Mouse (Mus musculus) kidney, embryonic 14.5 days (tissue): ENCODE data around the gene Cenps. TPM values are rescaled to one million over a fixed set of nuclear protein-coding genes. Genes with fewer than 3 reads are reported as not detected.

ENCODE experiments used
- ATAC-seq: fragments of 200-750 bp; cut with Nextera tagmentation; 2 replicates; pipeline ENCODE4 v1.8.0; 2017; ENCODE audit warnings: moderate number of reproducible peaks, mild to moderate bottlenecking, moderate TSS enrichment, moderate library complexity; ENCODE audit not compliant: low FRiP score, low TSS enrichment
- H3K27ac ChIP-seq: fragments of 300-500 bp; sonication (generic); 2 replicates; pipeline ENCODE4 v1.5.1; 2014; ENCODE audit warnings: low read depth, mild to moderate bottlenecking, low read length, moderate library complexity, mixed read lengths
- H3K27me3 ChIP-seq: fragments of 300-500 bp; sonication (generic); 2 replicates; pipeline ENCODE4 v1.6.1; 2014; ENCODE audit warnings: mild to moderate bottlenecking, low read length; ENCODE audit not compliant: control insufficient read depth, insufficient read depth
- H3K36me3 ChIP-seq: fragments of 300-500 bp; sonication (generic); 2 replicates; pipeline ENCODE4 v1.6.1; 2014; ENCODE audit warnings: low read length, mixed read lengths; ENCODE audit not compliant: control insufficient read depth, insufficient read depth
- H3K4me1 ChIP-seq: fragments of 300-500 bp; sonication (generic); 2 replicates; pipeline ENCODE4 v1.6.1; 2014; ENCODE audit warnings: low read length, mixed read lengths; ENCODE audit not compliant: control insufficient read depth, insufficient read depth
- H3K4me2 ChIP-seq: fragments of 300-500 bp; sonication (generic); replicated peaks from 2 replicates; pipeline ENCODE4 v1.6.1; 2014; ENCODE audit warnings: low read depth, mild to moderate bottlenecking, low read length
- H3K4me3 ChIP-seq: fragments of 300-500 bp; sonication (generic); 2 replicates; pipeline ENCODE4 v1.5.1; 2014; ENCODE audit warnings: mild to moderate bottlenecking, low read length
- H3K9ac ChIP-seq: fragments of 300-500 bp; sonication (generic); 2 replicates; pipeline ENCODE4 v1.6.1; 2014; ENCODE audit warnings: low read depth, mild to moderate bottlenecking, low read length, moderate library complexity
- H3K9me3 ChIP-seq: fragments of 300-500 bp; sonication (generic); 2 replicates; pipeline ENCODE4 v1.6.1; 2016; ENCODE audit warnings: low read length; ENCODE audit not compliant: control insufficient read depth
- WGBS: fragments of 180-500 bp; shearing (Covaris S2); extraction: QIAGEN DNeasy Blood & Tissue Kit; methylation state at CpG from one replicate; pipeline ENCODE4 v1.1.7; 2014; 5-methylcytosine and 5-hydroxymethylcytosine counted together
- polyA plus RNA-seq: library from polyadenylated mRNA; unstranded; fragments of >200 nt; fragmentation: Nextera tagmentation; extraction: Ambion mirVana; gene quantifications from 2 replicates; pipeline ENCODE4 v1.2.1, GENCODE M21; 2014

Gene Cenps
- polyA plus RNA-seq, 1 experiment from 2014 or later: 42.2 TPM

DNA sequence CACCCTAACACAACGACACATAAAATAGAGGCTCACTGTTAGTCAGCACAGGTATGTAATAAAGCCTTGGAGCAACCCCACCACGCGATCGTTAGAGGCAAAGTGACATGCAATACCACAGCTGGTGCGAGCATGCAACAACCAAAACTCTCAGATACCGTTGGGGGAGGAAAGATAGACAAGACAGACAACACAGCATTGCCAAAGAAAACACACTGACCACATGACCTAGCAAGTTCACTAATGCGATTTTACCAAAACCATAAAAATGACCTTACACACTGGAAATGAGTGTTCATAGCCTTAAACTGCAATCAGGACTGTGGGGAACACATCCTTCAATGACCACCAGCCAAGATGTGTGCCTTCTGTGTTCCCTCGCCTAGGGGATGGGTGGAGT, 46.1 kb downstream of the Cenps start:
- H3K27me3 ChIP-seq: no peaks in the 10 kb centered on the region
- H3K4me1 ChIP-seq: 0 out of 2 replicates have a peak, but pooled peaks cover 2% of the 10 kb centered on the region
- peaks cover 2% of the 10 kb centered on the region; the same call in 1 of the 2 replicates for H3K9me3 ChIP-seq
- 37% methylated on average over 8 of the region's 8 CpGs for WGBS
- no peak overlapping the region for H3K9ac ChIP-seq
- no peak overlapping the region for H3K4me2 ChIP-seq
- H3K27ac ChIP-seq: no peak overlapping the region
- no peak overlapping the region for H3K4me3 ChIP-seq
- no peaks in the 10 kb centered on the region; the same call in none of the 2 replicates for H3K36me3 ChIP-seq
- ATAC-seq: no peak

DNA sequence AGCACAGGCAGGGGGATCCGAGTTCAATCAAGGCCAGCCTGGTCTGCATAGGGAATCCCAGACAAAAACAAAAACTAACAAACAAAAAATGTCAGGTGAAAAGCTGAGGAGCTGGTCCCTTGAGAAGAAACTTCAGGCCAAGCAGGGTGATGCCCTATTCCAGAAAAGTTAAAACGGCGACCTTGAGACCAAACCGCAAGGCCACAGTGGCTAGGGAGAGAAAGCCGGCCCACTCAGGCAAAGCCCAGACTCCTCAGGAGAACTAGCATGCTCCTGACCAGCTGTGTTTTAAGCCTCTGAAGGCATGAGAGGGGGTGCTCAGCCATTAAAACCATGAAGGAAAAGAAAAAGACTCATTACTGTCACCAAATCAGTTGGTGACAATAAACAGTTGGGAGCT, 52.0 kb downstream of the Cenps start:
- H3K4me1 ChIP-seq: no peaks in the 10 kb centered on the region
- no peak for ATAC-seq
- no peak overlapping the region for H3K4me3 ChIP-seq
- H3K27ac ChIP-seq: no peak overlapping the region
- no peaks in the 10 kb centered on the region for H3K27me3 ChIP-seq
- no peaks in the 10 kb centered on the region for H3K36me3 ChIP-seq
- H3K9ac ChIP-seq: no peak overlapping the region
- no peak overlapping the region for H3K4me2 ChIP-seq
- WGBS: 69% methylated on average over 5 of the region's 5 CpGs
- no peaks in the 10 kb centered on the region for H3K9me3 ChIP-seq

DNA sequence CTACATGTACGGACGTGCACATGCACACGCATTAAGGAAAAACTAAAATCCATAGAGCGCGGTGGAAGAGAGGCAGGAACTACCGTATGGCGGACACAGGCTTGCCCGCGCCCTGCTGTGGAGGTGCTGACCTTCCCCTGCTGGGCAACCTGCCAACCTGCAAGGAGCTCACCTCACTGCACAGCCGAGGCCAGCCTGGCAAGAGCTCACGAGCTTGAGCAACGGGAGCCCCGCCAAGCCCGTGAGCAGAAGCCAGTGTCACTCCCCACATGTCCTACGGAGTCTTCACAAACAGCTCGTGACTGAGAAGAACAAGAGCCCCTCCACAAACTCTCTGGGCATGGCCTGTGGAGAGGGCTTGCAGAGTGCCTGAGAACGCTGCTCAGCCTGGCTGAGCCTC, 55.9 kb downstream of the Cenps start:
- H3K27me3 ChIP-seq: no peaks in the 10 kb centered on the region
- WGBS: 73% methylated on average over 17 of the region's 17 CpGs
- H3K36me3 ChIP-seq: no peaks in the 10 kb centered on the region
- ATAC-seq: no peak
- H3K4me3 ChIP-seq: no peak overlapping the region
- no peaks in the 10 kb centered on the region for H3K9me3 ChIP-seq
- H3K9ac ChIP-seq: no peak overlapping the region
- no peak overlapping the region for H3K27ac ChIP-seq
- H3K4me2 ChIP-seq: no peak overlapping the region
- no peaks in the 10 kb centered on the region for H3K4me1 ChIP-seq

DNA sequence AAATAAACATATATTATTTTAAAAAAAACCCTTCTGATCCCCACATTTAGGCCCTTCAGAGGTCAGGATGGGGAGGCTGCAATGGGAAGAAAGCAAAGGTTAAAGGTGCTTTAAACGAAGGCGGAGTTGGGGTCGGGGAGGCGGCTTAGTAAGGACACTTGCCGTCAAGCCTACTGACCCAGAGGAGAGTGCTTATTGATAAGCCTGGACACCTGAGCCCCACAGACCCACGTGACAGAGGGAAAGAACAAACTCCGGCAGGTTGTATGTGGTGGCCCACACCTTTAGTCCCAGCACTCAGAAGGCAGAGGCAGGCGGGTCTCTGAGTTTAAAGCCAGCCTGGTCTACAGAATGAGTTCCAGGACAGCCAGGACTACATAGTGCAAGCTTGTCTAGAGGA, 57.3 kb downstream of the Cenps start:
- 0 out of 2 replicates have a peak, but pooled peaks cover 7% of the 10 kb centered on the region for H3K4me1 ChIP-seq
- H3K4me2 ChIP-seq: no peak overlapping the region
- H3K36me3 ChIP-seq: peaks cover 7% of the 10 kb centered on the region; the same call in 1 of the 2 replicates
- H3K9ac ChIP-seq: no peak overlapping the region
- no peak for ATAC-seq
- no peaks in the 10 kb centered on the region for H3K9me3 ChIP-seq
- WGBS: 90% methylated on average over 8 of the region's 8 CpGs
- H3K27ac ChIP-seq: no peak overlapping the region
- H3K4me3 ChIP-seq: no peak overlapping the region
- H3K27me3 ChIP-seq: no peaks in the 10 kb centered on the region

DNA sequence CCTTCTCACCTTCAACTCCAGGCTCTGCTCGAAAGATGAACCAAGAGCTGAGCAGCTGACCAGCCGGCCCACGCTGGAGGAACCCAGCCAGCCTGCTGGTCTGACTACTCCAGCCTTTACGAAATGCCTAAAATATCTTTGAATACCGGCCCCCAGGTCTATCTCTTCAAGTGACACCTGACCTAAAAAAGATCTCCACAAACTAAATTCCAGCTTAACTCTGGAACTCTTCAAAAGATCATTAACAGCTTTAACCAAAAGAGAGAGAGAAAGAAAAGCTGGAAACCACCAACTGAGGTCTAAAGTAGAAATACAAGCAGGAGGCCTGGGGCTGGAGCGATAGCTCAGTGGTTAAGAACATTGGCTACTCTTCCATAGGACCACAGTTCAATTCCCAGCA, 57.8 kb downstream of the Cenps start:
- Histone ChIP-seq H3K9me3 (no peaks in the 10 kb centered on the region), H3K27ac (no peak overlapping the region), H3K27me3 (no peaks in the 10 kb centered on the region), H3K9ac (no peak overlapping the region), H3K36me3 (peaks cover 12% of the 10 kb centered on the region), H3K4me2 (no peak overlapping the region), H3K4me3 (no peak overlapping the region), H3K4me1 (0 out of 2 replicates have a peak, but pooled peaks cover 7% of the 10 kb centered on the region)
- 79% methylated on average over 6 of the region's 6 CpGs for WGBS
- no peak for ATAC-seq

DNA sequence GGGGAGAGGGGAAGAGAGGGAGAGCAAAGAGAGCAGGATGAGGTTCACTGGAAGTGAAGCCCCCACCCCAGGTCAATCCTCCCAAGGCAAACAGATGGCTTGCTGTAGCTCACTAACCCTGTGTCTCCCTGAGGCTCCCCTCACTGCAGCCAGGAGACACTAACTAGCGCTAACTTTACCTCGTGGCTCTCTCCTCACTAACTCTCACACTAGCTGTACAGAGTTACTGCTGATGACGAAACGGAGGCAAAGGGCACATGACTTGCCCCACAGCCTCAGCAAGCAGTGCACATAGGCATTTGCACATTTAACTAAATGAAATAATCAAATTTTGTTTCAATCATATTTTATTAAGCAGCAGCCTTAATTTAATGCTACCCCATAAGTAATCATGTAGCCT, 59.2 kb downstream of the Cenps start:
- H3K36me3 ChIP-seq: peaks cover 14% of the 10 kb centered on the region
- no peaks in the 10 kb centered on the region for H3K27me3 ChIP-seq
- H3K4me1 ChIP-seq: 0 out of 2 replicates have a peak, but pooled peaks cover 7% of the 10 kb centered on the region
- 41% methylated on average over 4 of the region's 4 CpGs for WGBS
- no peak overlapping the region for H3K27ac ChIP-seq
- H3K4me3 ChIP-seq: no peak overlapping the region
- ATAC-seq: no peak
- no peak overlapping the region for H3K4me2 ChIP-seq
- no peaks in the 10 kb centered on the region for H3K9me3 ChIP-seq
- H3K9ac ChIP-seq: no peak overlapping the region

Other genes with a start within 250 kb of the Cenps start
- gene Pex14, start 37.8 kb downstream of the Cenps start, polyA plus RNA-seq: 36.9 and 42.4 TPM in 2 replicates
- 21.0 and 29.3 TPM in 2 replicates for gene Dffa, start 33.5 kb downstream of the Cenps start, polyA plus RNA-seq
- 0.41 TPM in 1 of 2 replicates, not detected in the other for gene Cort, start 10.9 kb downstream of the Cenps start, polyA plus RNA-seq
- gene Pgd, start 29.1 kb upstream of the Cenps start, polyA plus RNA-seq: 53.6 and 64.7 TPM in 2 replicates
- 25.6 and 35.7 TPM in 2 replicates for gene Kif1b, start 170.1 kb upstream of the Cenps start, polyA plus RNA-seq